Mouse (Mus musculus): ENCODE data around the gene Scrn1. TPM values are rescaled to one million over a fixed set of nuclear protein-coding genes. Genes with fewer than 3 reads are reported as not detected.

Scrn1 gene
- polyA plus RNA-seq, 1 experiment, result 40.6 TPM

GRCm38 (mm10) chr6:54478646-54479324 lies 87.5 kb downstream of the Scrn1 start:
- Histone ChIP-seq H3K36me3 (ENCODE audit: control insufficient read depth, insufficient read depth) (no peaks in the 10 kb centered on the region), H3ac (ENCODE audit: control insufficient read depth, insufficient read length, low read depth) (no peak overlapping the region), H3K79me2 (ENCODE audit: control insufficient read depth, insufficient read depth) (no peaks in the 10 kb centered on the region), H3K79me3 (ENCODE audit: low read depth) (no peaks in the 10 kb centered on the region), H3K4me3 (ENCODE audit: insufficient read depth, poor library complexity, severe bottlenecking) (no peak overlapping the region), H3K27me3 (ENCODE audit: control insufficient read depth, insufficient read depth, insufficient read length) (peaks cover 7% of the 10 kb centered on the region)
- TF ChIP-seq CEBPB (IDR thresholded peaks at IDR 0.05; ENCODE audit: low read depth) (no peak), MYOD1 (IDR thresholded peaks at IDR 0.05; ENCODE audit: control insufficient read depth, insufficient read length, low read depth) (no peak), MAX (IDR thresholded peaks at IDR 0.05) (no peak), CTCF (IDR thresholded peaks at IDR 0.05; ENCODE audit: control insufficient read depth, insufficient read depth, insufficient read length) (no peak), USF1 (IDR thresholded peaks at IDR 0.05; ENCODE audit: low read depth) (no peak), FOSL1 (IDR thresholded peaks at IDR 0.05; ENCODE audit: insufficient read depth, low read length, poor library complexity, severe bottlenecking) (no peak), MYOG (IDR thresholded peaks at IDR 0.05; ENCODE audit: control insufficient read depth, extremely low read depth, insufficient read length) (no peak)

GRCm38 (mm10) chr6:54475926-54476667 lies 90.2 kb downstream of the Scrn1 start:
- Histone ChIP-seq H3K36me3 (ENCODE audit: control insufficient read depth, insufficient read depth) (no peaks in the 10 kb centered on the region), H3K4me3 (ENCODE audit: insufficient read depth, poor library complexity, severe bottlenecking) (no peak overlapping the region), H3ac (ENCODE audit: control insufficient read depth, insufficient read length, low read depth) (no peak overlapping the region), H3K27me3 (ENCODE audit: control insufficient read depth, insufficient read depth, insufficient read length) (peaks cover 10% of the 10 kb centered on the region), H3K79me2 (ENCODE audit: control insufficient read depth, insufficient read depth) (no peaks in the 10 kb centered on the region), H3K79me3 (ENCODE audit: low read depth) (no peaks in the 10 kb centered on the region)
- TF ChIP-seq MYOD1 (IDR thresholded peaks at IDR 0.05; ENCODE audit: control insufficient read depth, insufficient read length, low read depth) (no peak), MYOG (IDR thresholded peaks at IDR 0.05; ENCODE audit: control insufficient read depth, extremely low read depth, insufficient read length) (no peak), CEBPB (IDR thresholded peaks at IDR 0.05; ENCODE audit: low read depth) (no peak), USF1 (IDR thresholded peaks at IDR 0.05; ENCODE audit: low read depth) (no peak), MAX (IDR thresholded peaks at IDR 0.05) (no peak), FOSL1 (IDR thresholded peaks at IDR 0.05; ENCODE audit: insufficient read depth, low read length, poor library complexity, severe bottlenecking) (no peak), CTCF (IDR thresholded peaks at IDR 0.05; ENCODE audit: control insufficient read depth, insufficient read depth, insufficient read length) (no peak)

GRCm38 (mm10) chr6:54472846-54473715 lies 93.2 kb downstream of the Scrn1 start:
- H3K79me2 ChIP-seq (ENCODE audit: control insufficient read depth, insufficient read depth), result no peaks in the 10 kb centered on the region
- no peak overlapping the region for H3ac ChIP-seq (ENCODE audit: control insufficient read depth, insufficient read length, low read depth)
- no peaks in the 10 kb centered on the region for H3K36me3 ChIP-seq (ENCODE audit: control insufficient read depth, insufficient read depth)
- TF ChIP-seq CEBPB (IDR thresholded peaks at IDR 0.05; ENCODE audit: low read depth), result no peak
- no peak for TF ChIP-seq CTCF (IDR thresholded peaks at IDR 0.05; ENCODE audit: control insufficient read depth, insufficient read depth, insufficient read length)
- no peak for TF ChIP-seq MAX (IDR thresholded peaks at IDR 0.05)
- no peak for TF ChIP-seq FOSL1 (IDR thresholded peaks at IDR 0.05; ENCODE audit: insufficient read depth, low read length, poor library complexity, severe bottlenecking)
- no peak for TF ChIP-seq MYOG (IDR thresholded peaks at IDR 0.05; ENCODE audit: control insufficient read depth, extremely low read depth, insufficient read length)
- TF ChIP-seq USF1 (IDR thresholded peaks at IDR 0.05; ENCODE audit: low read depth), result no peak
- TF ChIP-seq MYOD1 (IDR thresholded peaks at IDR 0.05; ENCODE audit: control insufficient read depth, insufficient read length, low read depth), result no peak
- no peaks in the 10 kb centered on the region for H3K79me3 ChIP-seq (ENCODE audit: low read depth)
- no peak overlapping the region for H3K4me3 ChIP-seq (ENCODE audit: insufficient read depth, poor library complexity, severe bottlenecking)
- peaks cover 13% of the 10 kb centered on the region for H3K27me3 ChIP-seq (ENCODE audit: control insufficient read depth, insufficient read depth, insufficient read length)

- no peak for TF ChIP-seq MYOD1 (IDR thresholded peaks at IDR 0.05; ENCODE audit: control insufficient read depth, insufficient read length, low read depth)
- no peak for TF ChIP-seq MAX (IDR thresholded peaks at IDR 0.05)
- no peak for TF ChIP-seq CTCF (IDR thresholded peaks at IDR 0.05; ENCODE audit: control insufficient read depth, insufficient read depth, insufficient read length)
- TF ChIP-seq FOSL1 (IDR thresholded peaks at IDR 0.05; ENCODE audit: insufficient read depth, low read length, poor library complexity, severe bottlenecking), result no peak
- no peak for TF ChIP-seq CEBPB (IDR thresholded peaks at IDR 0.05; ENCODE audit: low read depth)
- TF ChIP-seq MYOG (IDR thresholded peaks at IDR 0.05; ENCODE audit: control insufficient read depth, extremely low read depth, insufficient read length), result no peak
- TF ChIP-seq USF1 (IDR thresholded peaks at IDR 0.05; ENCODE audit: low read depth), result no peak
- Histone ChIP-seq H3K27me3 (ENCODE audit: control insufficient read depth, insufficient read depth, insufficient read length) (peaks cover 16% of the 10 kb centered on the region), H3K79me2 (ENCODE audit: control insufficient read depth, insufficient read depth) (no peaks in the 10 kb centered on the region), H3K36me3 (ENCODE audit: control insufficient read depth, insufficient read depth) (no peaks in the 10 kb centered on the region), H3K79me3 (ENCODE audit: low read depth) (no peaks in the 10 kb centered on the region), H3K4me3 (ENCODE audit: insufficient read depth, poor library complexity, severe bottlenecking) (no peak overlapping the region), H3ac (ENCODE audit: control insufficient read depth, insufficient read length, low read depth) (no peak overlapping the region)
Measured at GRCm38 (mm10) chr6:54471866-54472265, 94.4 kb downstream of the Scrn1 start.

- Histone ChIP-seq H3K79me2 (ENCODE audit: control insufficient read depth, insufficient read depth) (no peaks in the 10 kb centered on the region), H3K79me3 (ENCODE audit: low read depth) (no peaks in the 10 kb centered on the region), H3K4me3 (ENCODE audit: insufficient read depth, poor library complexity, severe bottlenecking) (no peak overlapping the region), H3K27me3 (ENCODE audit: control insufficient read depth, insufficient read depth, insufficient read length) (peaks cover 30% of the 10 kb centered on the region), H3ac (ENCODE audit: control insufficient read depth, insufficient read length, low read depth) (no peak overlapping the region), H3K36me3 (ENCODE audit: control insufficient read depth, insufficient read depth) (no peaks in the 10 kb centered on the region)
- TF ChIP-seq MYOG (IDR thresholded peaks at IDR 0.05; ENCODE audit: control insufficient read depth, extremely low read depth, insufficient read length), result no peak
- TF ChIP-seq CEBPB (IDR thresholded peaks at IDR 0.05; ENCODE audit: low read depth), result no peak
- no peak for TF ChIP-seq MYOD1 (IDR thresholded peaks at IDR 0.05; ENCODE audit: control insufficient read depth, insufficient read length, low read depth)
Measured at GRCm38 (mm10) chr6:54467371-54467770, 98.9 kb downstream of the Scrn1 start.
